Mouse (Mus musculus): ENCODE measurements around the gene Tcf19.

DNA sequence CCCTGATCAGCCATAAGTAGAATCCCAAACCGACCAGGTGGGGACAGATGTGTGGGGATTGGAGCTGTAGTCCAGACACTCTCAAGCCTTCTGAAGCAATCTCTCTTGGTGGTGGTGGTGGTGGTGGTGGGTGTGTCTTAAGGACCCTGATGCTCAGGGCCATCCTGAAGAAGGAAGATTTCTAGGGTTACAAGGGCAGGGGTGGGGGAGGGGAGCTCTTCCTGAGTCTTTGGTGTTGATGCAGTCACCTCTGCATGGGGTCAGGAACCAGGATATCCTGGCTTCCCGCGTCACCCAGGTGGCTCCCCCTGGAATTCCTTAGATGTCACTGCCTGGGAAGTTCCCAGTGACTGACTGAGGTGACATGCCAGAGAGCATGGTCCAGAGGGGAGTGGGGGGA, 15.7 kb upstream of the Tcf19 start:
- TF ChIP-seq CTCF (IDR thresholded peaks at IDR 0.05; ENCODE audit: borderline replicate concordance, extremely low read depth, insufficient read depth, insufficient read length) (no peak), POLR2A (IDR thresholded peaks at IDR 0.05; ENCODE audit: borderline replicate concordance, extremely low read depth, insufficient read depth, insufficient read length, poor library complexity, severe bottlenecking) (no peak)
